Mouse (Mus musculus) lung, embryonic 15.5 days (tissue): ENCODE data around the gene Nutm1. TPM values are rescaled to one million over a fixed set of nuclear protein-coding genes. Genes with fewer than 3 reads are reported as not detected.

Experiments used
- ATAC-seq: fragments of 200-750 bp; cut with Nextera tagmentation; 2 replicates; pipeline ENCODE4 v1.8.0; 2017; ENCODE audit warnings: moderate number of reproducible peaks, borderline replicate concordance; ENCODE audit not compliant: low FRiP score, low TSS enrichment; ENCODE audit errors: extremely low read depth
- H3K27ac ChIP-seq: fragments of 300-500 bp; sonication (generic); 2 replicates; pipeline ENCODE4 v1.5.1; 2015; ENCODE audit warnings: moderate library complexity, mild to moderate bottlenecking, inconsistent platforms
- H3K27me3 ChIP-seq: fragments of 300-500 bp; sonication (generic); 2 replicates; pipeline ENCODE4 v1.6.1; 2015; ENCODE audit warnings: inconsistent platforms
- H3K36me3 ChIP-seq: fragments of 300-500 bp; sonication (generic); 2 replicates; pipeline ENCODE4 v1.6.1; 2015; ENCODE audit warnings: inconsistent platforms
- H3K4me1 ChIP-seq: fragments of 300-500 bp; sonication (generic); 2 replicates; pipeline ENCODE4 v1.6.1; 2015; ENCODE audit warnings: inconsistent platforms
- H3K4me2 ChIP-seq: fragments of 300-500 bp; sonication (generic); 2 replicates; pipeline ENCODE4 v1.6.1; 2015; ENCODE audit warnings: inconsistent platforms, mild to moderate bottlenecking, moderate library complexity
- H3K4me3 ChIP-seq: fragments of 300-500 bp; sonication (generic); 2 replicates; pipeline ENCODE4 v1.5.1; 2015; ENCODE audit warnings: mild to moderate bottlenecking, inconsistent platforms
- H3K9ac ChIP-seq: fragments of 300-500 bp; sonication (generic); 2 replicates; pipeline ENCODE4 v1.6.1; 2015; ENCODE audit warnings: inconsistent platforms
- H3K9me3 ChIP-seq: fragments of 300-500 bp; sonication (generic); 2 replicates; pipeline ENCODE4 v1.6.1; 2016; ENCODE audit warnings: inconsistent platforms
- WGBS: fragments of 180-500 bp; shearing (Covaris S2); methylation state at CpG from one replicate; pipeline ENCODE4 v1.1.7; 2015; 5-methylcytosine and 5-hydroxymethylcytosine counted together
- polyA plus RNA-seq: library from polyadenylated mRNA; unstranded; fragments of >200 nt; fragmentation: Nextera tagmentation; extraction: Ambion mirVana; gene quantifications from 2 replicates; pipeline ENCODE4 v1.2.1, GENCODE M21; 2015

Gene Nutm1
- polyA plus RNA-seq, 1 experiment from 2014 or later = not detected

- Histone ChIP-seq H3K36me3 (no peaks in the 10 kb centered on the region), H3K4me2 (no peak overlapping the region), H3K4me3 (no peak overlapping the region), H3K9me3 (no peaks in the 10 kb centered on the region), H3K9ac (no peak overlapping the region), H3K4me1 (no peaks in the 10 kb centered on the region), H3K27me3 (no peaks in the 10 kb centered on the region), H3K27ac (no peak overlapping the region)
- WGBS = 47% methylated on average over 7 of the region's 7 CpGs
- no peak for ATAC-seq
Measured at GRCm38 (mm10) chr2:112254675-112255515, 4.2 kb downstream of the Nutm1 start.

- Histone ChIP-seq H3K27ac (no peak overlapping the region), H3K36me3 (no peaks in the 10 kb centered on the region), H3K4me3 (no peak overlapping the region), H3K4me2 (no peak overlapping the region), H3K9me3 (no peaks in the 10 kb centered on the region), H3K27me3 (no peaks in the 10 kb centered on the region), H3K4me1 (peaks cover 7% of the 10 kb centered on the region; the same call in 1 of the 2 replicates), H3K9ac (no peak overlapping the region)
- ATAC-seq = no peak
- WGBS = 89% methylated on average over 10 of the region's 10 CpGs
Measured at GRCm38 (mm10) chr2:112249780-112250453, 9.2 kb downstream of the Nutm1 start.

- Histone ChIP-seq H3K36me3 (no peaks in the 10 kb centered on the region), H3K4me2 (no peak overlapping the region), H3K27ac (no peak overlapping the region), H3K9me3 (no peaks in the 10 kb centered on the region), H3K9ac (no peak overlapping the region), H3K27me3 (no peaks in the 10 kb centered on the region), H3K4me3 (no peak overlapping the region), H3K4me1 (peaks cover 10% of the 10 kb centered on the region; the same call in 1 of the 2 replicates)
- ATAC-seq = no peak
- 79% methylated on average over 10 of the region's 10 CpGs for WGBS
Measured at GRCm38 (mm10) chr2:112247323-112247722, 11.8 kb downstream of the Nutm1 start.

DNA sequence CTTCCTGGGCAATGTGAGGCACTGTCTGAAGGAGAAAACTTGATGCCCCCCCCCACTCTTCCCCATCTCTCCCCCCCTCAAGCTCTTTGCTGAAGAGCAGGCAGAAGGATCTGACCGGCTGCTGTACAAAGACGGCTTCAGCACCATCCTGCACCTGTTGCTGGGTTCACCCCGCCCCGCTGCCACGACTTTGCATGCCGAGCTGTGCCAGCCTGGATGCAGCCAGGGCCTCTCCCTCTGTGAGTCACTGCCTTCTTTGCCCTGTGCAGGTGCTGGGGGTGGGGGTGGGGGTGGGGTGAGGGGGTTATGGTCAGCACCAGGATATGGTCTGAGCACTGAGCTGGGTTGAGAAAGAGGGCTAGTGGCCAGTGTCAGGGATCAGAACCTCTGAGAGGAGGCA is 12.9 kb downstream of the Nutm1 start:
- peak overlapping the region; percentile 51; the same call in 1 of the 2 replicates for H3K27ac ChIP-seq
- WGBS = 49% methylated on average over 6 of the region's 6 CpGs
- no peak overlapping the region for H3K9ac ChIP-seq
- no peak overlapping the region for H3K4me2 ChIP-seq
- H3K36me3 ChIP-seq = no peaks in the 10 kb centered on the region
- H3K27me3 ChIP-seq = no peaks in the 10 kb centered on the region
- H3K4me3 ChIP-seq = no peak overlapping the region
- no peaks in the 10 kb centered on the region for H3K9me3 ChIP-seq
- ATAC-seq = 0 out of 2 replicates have a peak, but pooled peaks have one; percentile 15
- peaks cover 11% of the 10 kb centered on the region for H3K4me1 ChIP-seq

- no peaks in the 10 kb centered on the region for H3K36me3 ChIP-seq
- peaks cover 19% of the 10 kb centered on the region for H3K4me1 ChIP-seq
- 52% methylated on average over 5 of the region's 5 CpGs for WGBS
- H3K4me3 ChIP-seq = no peak overlapping the region
- H3K9ac ChIP-seq = no peak overlapping the region
- H3K27ac ChIP-seq = peak overlapping the region; percentile 51; the same call in 1 of the 2 replicates
- 0 out of 2 replicates have a peak, but pooled peaks have one; percentile 21 for ATAC-seq
- H3K9me3 ChIP-seq = no peaks in the 10 kb centered on the region
- no peak overlapping the region for H3K4me2 ChIP-seq
- no peaks in the 10 kb centered on the region for H3K27me3 ChIP-seq
Measured at GRCm38 (mm10) chr2:112245307-112245706, 13.8 kb downstream of the Nutm1 start.

- Histone ChIP-seq H3K27ac (no peak overlapping the region), H3K27me3 (no peaks in the 10 kb centered on the region), H3K36me3 (no peaks in the 10 kb centered on the region), H3K9ac (no peak overlapping the region), H3K4me3 (no peak overlapping the region), H3K4me2 (no peak overlapping the region), H3K9me3 (no peaks in the 10 kb centered on the region), H3K4me1 (peaks cover 27% of the 10 kb centered on the region)
- WGBS = 72% methylated on average over 14 of the region's 14 CpGs
- ATAC-seq = no peak
Measured at GRCm38 (mm10) chr2:112241787-112242186, 17.3 kb downstream of the Nutm1 start.

DNA sequence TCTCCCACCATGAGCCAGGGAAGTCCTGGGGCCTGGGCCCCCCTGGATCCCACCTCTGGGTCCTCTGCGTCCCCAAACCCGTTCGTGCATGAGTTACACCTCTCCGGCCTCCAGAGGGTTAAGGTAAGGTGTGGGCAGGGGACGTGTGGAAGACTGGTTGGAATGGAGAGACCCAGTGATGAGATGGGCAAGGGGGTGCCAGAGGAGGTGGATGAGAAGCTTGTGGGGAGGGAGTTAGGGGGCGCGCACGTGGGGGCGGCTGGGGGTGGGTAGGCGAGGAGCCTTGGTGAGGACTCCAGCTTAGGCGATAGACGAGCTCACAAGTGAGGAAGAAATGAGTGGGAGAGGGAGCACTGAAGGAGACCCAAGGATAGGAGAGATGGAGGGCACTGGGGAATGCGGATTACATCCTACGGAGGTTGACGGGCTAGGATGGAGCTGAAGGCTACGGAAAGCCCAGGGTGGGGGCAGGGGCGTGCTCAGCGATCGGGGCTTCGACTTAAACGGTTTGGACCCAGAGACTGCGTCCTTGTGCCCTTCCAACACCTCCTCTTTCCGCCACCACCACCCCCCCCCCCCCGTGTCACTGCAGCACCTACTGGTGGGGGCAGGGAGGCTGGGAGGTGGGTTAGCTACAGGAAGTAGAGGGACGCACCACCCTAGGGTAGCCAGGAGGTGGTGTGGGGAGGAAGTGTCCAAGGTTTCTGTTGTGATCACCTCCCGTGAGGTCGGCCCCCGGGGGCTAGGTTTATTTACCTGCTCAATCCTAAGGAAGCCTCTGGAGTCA is 19.0 kb downstream of the Nutm1 start:
- WGBS = 1% methylated on average over 28 of the region's 28 CpGs
- ATAC-seq = peak; percentile 32

GRCm38 (mm10) chr2:112239212-112239934 is 19.7 kb downstream of the Nutm1 start, which contains the start of gene Lpcat4:
TSS of gene Lpcat4 (plus strand) at chr2:112239468.
- Histone ChIP-seq H3K27me3 (no peaks in the 10 kb centered on the region), H3K36me3 (no peaks in the 10 kb centered on the region), H3K9me3 (no peaks in the 10 kb centered on the region), H3K4me2 (peak within 1 kb of the TSS; percentile 96), H3K27ac (peak within 1 kb of the TSS; percentile 91), H3K4me3 (peak within 1 kb of the TSS; percentile 70), H3K9ac (peak within 1 kb of the TSS; percentile 64), H3K4me1 (peaks cover 20% of the 10 kb centered on the region)
- ATAC-seq = peak; percentile 91
- under 1% methylated on average over 79 of the region's 94 CpGs for WGBS

More for the DNA sequence above, 19.0 kb downstream of the Nutm1 start:
- peak overlapping the region; percentile 64 for H3K9ac ChIP-seq
- H3K4me2 ChIP-seq = peak overlapping the region; percentile 96
- H3K4me1 ChIP-seq = peaks cover 20% of the 10 kb centered on the region
- no peaks in the 10 kb centered on the region for H3K9me3 ChIP-seq
- peak overlapping the region; percentile 70 for H3K4me3 ChIP-seq
- H3K27me3 ChIP-seq = no peaks in the 10 kb centered on the region
- peak overlapping the region; percentile 91 for H3K27ac ChIP-seq
- H3K36me3 ChIP-seq = no peaks in the 10 kb centered on the region

DNA sequence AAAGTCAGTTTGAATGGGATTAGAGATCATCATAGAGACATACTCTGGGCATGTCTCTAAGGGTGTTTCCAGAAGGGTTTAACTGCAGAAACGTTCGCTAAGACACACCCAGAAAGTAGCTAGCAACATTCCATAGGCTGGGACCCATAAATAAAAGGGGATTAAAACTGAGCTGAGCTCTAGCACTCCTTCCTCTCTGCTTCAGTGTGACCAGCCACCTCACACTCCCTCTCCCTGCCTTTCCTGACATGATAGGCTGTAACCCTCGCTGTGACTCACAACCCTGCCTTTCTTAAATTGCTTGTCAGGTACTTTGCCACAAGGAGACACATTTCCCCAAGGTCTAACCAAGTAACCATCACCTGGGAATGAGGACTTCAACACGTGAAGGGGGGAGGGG is 21.1 kb downstream of the Nutm1 start:
- Histone ChIP-seq H3K9me3 (no peaks in the 10 kb centered on the region), H3K27ac (no peak overlapping the region), H3K27me3 (no peaks in the 10 kb centered on the region), H3K4me2 (no peak overlapping the region), H3K4me1 (peaks cover 17% of the 10 kb centered on the region), H3K36me3 (no peaks in the 10 kb centered on the region), H3K9ac (no peak overlapping the region), H3K4me3 (no peak overlapping the region)
- 5% methylated on average over 4 of the region's 4 CpGs for WGBS
- ATAC-seq = no peak

DNA sequence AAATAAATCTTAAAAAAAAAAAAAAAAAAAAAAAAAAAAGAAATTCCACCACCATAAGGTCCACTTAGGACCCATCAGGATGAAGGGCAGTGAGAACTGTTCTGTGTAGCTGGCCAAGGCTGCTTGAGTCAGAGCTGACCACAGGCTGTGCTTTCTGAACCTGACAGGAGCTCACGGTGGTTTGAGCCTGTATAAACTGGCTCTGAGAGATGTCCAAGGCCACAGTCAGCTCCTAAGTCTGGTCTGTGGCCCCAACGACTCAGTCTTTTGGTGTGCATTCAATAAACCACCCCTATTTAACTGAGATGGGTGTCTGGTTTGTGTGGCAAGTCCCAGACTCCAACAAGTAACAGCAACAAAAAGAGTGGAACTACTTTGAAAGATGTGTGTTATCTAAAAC is 22.5 kb downstream of the Nutm1 start:
- Histone ChIP-seq H3K36me3 (no peaks in the 10 kb centered on the region), H3K9me3 (no peaks in the 10 kb centered on the region), H3K27me3 (no peaks in the 10 kb centered on the region), H3K4me3 (no peak overlapping the region), H3K4me1 (peaks cover 17% of the 10 kb centered on the region), H3K9ac (no peak overlapping the region), H3K27ac (no peak overlapping the region), H3K4me2 (no peak overlapping the region)
- ATAC-seq = no peak
- 75% methylated on average over 2 of the region's 2 CpGs for WGBS

DNA sequence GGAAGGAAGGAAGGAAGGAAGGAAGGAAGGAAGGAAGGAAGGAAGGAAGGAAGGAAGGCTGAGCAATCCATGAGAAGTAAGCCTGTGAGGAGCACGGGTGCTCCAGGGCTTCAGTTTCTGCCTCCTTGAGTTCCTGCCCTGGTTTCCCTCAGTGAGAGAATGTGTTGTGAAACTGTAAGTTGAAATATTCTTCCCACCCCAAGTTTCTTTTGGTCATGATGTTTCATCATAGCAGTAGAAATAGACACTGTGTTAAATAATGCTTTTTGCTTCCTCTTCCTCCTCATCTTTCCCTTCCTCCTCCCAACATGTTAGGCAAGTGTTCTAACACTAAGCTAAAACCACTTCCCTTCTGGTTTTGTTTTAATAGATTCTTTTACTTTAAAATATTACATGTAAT is 26.5 kb downstream of the Nutm1 start:
- WGBS = 75% methylated on average over 1 of the region's 1 CpGs
- H3K27ac ChIP-seq = no peak overlapping the region
- no peaks in the 10 kb centered on the region for H3K4me1 ChIP-seq

More for the DNA sequence above, 26.5 kb downstream of the Nutm1 start:
- Histone ChIP-seq H3K27me3 (no peaks in the 10 kb centered on the region), H3K4me2 (no peak overlapping the region), H3K36me3 (no peaks in the 10 kb centered on the region), H3K9ac (no peak overlapping the region), H3K4me3 (no peak overlapping the region), H3K9me3 (no peaks in the 10 kb centered on the region)
- ATAC-seq = no peak
